Mouse (Mus musculus) hindbrain, embryonic 14.5 days (tissue): ENCODE data around the gene Mc1r. TPM values are rescaled to one million over a fixed set of nuclear protein-coding genes. Genes with fewer than 3 reads are reported as not detected.
A peak's percentile ranks its signal among the peaks of the same experiment; 100 is the strongest.
"Not testable (repeated sequence)": the region's sequence is repeated elsewhere in the genome, so short reads cannot be mapped to it uniquely, and the experiment has no call there.

Experiments
- ATAC-seq: fragments of 200-750 bp; cut with Nextera tagmentation; 2 replicates; pipeline ENCODE4 v1.8.0; 2017; ENCODE audit warnings: moderate number of reproducible peaks, mild to moderate bottlenecking, moderate TSS enrichment, moderate library complexity; ENCODE audit not compliant: low FRiP score
- DNase-seq: peaks from one replicate; pipeline ENCODE4 v3.0.0-alpha.2; 2015; ENCODE audit warnings: low spot score
- H3K27ac ChIP-seq: fragments of 300-500 bp; sonication (generic); 2 replicates; pipeline ENCODE4 v1.5.1; 2014; ENCODE audit warnings: mild to moderate bottlenecking, moderate library complexity
- H3K27me3 ChIP-seq: fragments of 300-500 bp; sonication (generic); 2 replicates; pipeline ENCODE4 v1.6.1; 2014; ENCODE audit warnings: mild to moderate bottlenecking, low read length, mixed read lengths; ENCODE audit not compliant: control insufficient read depth, insufficient read depth
- H3K36me3 ChIP-seq: fragments of 300-500 bp; sonication (generic); replicated peaks from 2 replicates; pipeline ENCODE4 v1.6.1; 2014; ENCODE audit not compliant: control insufficient read depth, insufficient read depth
- H3K4me1 ChIP-seq: fragments of 300-500 bp; sonication (generic); replicated peaks from 2 replicates; pipeline ENCODE4 v1.6.1; 2014; ENCODE audit warnings: antibody characterized with exemption, low read length, mixed read lengths; ENCODE audit not compliant: control insufficient read depth, insufficient read depth
- H3K4me2 ChIP-seq: fragments of 300-500 bp; sonication (generic); replicated peaks from 2 replicates; pipeline ENCODE4 v1.6.1; 2014; ENCODE audit warnings: mild to moderate bottlenecking, moderate library complexity
- H3K4me3 ChIP-seq: fragments of 300-500 bp; sonication (generic); replicated peaks from 2 replicates; pipeline ENCODE4 v1.5.1; 2014; ENCODE audit warnings: mild to moderate bottlenecking, low read length
- H3K9ac ChIP-seq: fragments of 300-500 bp; sonication (generic); 2 replicates; pipeline ENCODE4 v1.6.1; 2014
- H3K9me3 ChIP-seq: fragments of 300-500 bp; sonication (generic); 2 replicates; pipeline ENCODE4 v1.6.1; 2016; ENCODE audit warnings: low read length; ENCODE audit not compliant: control insufficient read depth
- WGBS: fragments of 180-500 bp; shearing (Covaris S2); extraction: QIAGEN DNeasy Blood & Tissue Kit; methylation state at CpG from one replicate; pipeline ENCODE4 v1.1.7; 2014; 5-methylcytosine and 5-hydroxymethylcytosine counted together
- polyA plus RNA-seq: library from polyadenylated mRNA; unstranded; fragments of >200 nt; fragmentation: Nextera tagmentation; extraction: Ambion mirVana; gene quantifications from 2 replicates; pipeline ENCODE4 v1.2.1, GENCODE M21; 2014

Gene Mc1r
- polyA plus RNA-seq, 1 experiment from 2014 or later: 0.21 TPM

GRCm38 (mm10) chr8:123410049-123410587 lies 3.2 kb downstream of the Mc1r start:
- Histone ChIP-seq H3K27ac (peak overlapping the region; percentile 99), H3K27me3 (no peaks in the 10 kb centered on the region), H3K36me3 (no peaks in the 10 kb centered on the region), H3K4me3 (peak overlapping the region; percentile 75), H3K4me2 (peak overlapping the region; percentile 92), H3K4me1 (peaks cover 22% of the 10 kb centered on the region), H3K9me3 (no peaks in the 10 kb centered on the region), H3K9ac (peak overlapping the region; percentile 99)
- 19% methylated on average over 8 of the region's 8 CpGs for WGBS
- DNase-seq: peak; percentile 67
- ATAC-seq: no peak

DNA sequence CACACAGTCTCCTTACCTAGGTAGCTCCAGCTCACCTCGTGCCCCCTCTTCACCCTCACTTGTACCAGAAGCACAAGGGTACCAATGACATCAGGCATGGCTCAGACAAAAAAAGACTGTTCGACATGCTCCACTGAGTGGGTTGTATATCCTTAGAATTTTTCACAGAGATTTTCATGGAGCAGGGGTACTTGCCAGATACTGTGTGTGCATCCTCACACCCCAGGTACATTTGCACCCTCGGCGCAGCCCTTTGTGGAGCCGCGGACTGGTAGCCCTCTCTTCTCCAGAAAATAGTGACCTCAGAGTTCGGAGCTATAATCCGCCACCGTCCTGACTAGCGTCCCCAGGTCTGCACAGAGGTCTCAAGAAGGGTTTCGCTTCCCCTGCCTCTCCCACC lies 3.9 kb downstream of the Mc1r start:
- Histone ChIP-seq H3K9me3 (no peaks in the 10 kb centered on the region), H3K36me3 (no peaks in the 10 kb centered on the region), H3K4me1 (peaks cover 24% of the 10 kb centered on the region), H3K27me3 (no peaks in the 10 kb centered on the region), H3K4me3 (peak overlapping the region; percentile 75), H3K9ac (peak overlapping the region; percentile 99), H3K4me2 (peak overlapping the region; percentile 92), H3K27ac (peak overlapping the region; percentile 99)
- 6% methylated on average over 11 of the region's 11 CpGs for WGBS
- 0 out of 2 replicates have a peak, but pooled peaks have one; percentile 3 for ATAC-seq
- peak; percentile 45 for DNase-seq

DNA sequence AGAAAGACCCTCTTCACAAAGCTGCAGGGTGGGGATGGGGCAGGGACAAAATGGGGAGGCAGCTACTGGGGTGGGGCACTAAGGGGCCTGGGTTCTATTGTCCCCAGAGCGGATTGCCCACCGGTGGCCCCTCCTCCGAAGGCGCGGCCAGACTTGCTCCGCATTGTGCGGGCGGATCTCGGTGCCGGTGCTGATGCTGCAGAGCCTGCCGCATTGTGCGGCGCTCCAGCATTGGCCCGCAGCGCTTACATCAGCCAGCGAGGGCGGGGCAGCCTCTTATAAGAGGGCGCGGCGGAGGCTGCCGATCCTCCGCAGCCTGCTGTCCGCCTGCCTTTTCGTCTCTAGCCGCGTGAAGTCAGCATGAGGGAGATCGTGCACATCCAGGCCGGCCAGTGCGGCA lies 4.3 kb downstream of the Mc1r start, which contains the start of gene Tubb3:
TSS of gene Tubb3 (plus strand) at position 179 of the 400 bp plus-strand sequence.
- peak within 1 kb of the TSS; percentile 92 for H3K4me2 ChIP-seq
- no peaks in the 10 kb centered on the region for H3K27me3 ChIP-seq
- H3K36me3 ChIP-seq: peaks cover under 1% of the 10 kb centered on the region; the same call in 1 of the 2 replicates
- peak within 1 kb of the TSS; percentile 99 for H3K27ac ChIP-seq
- peak within 1 kb of the TSS; percentile 75 for H3K4me3 ChIP-seq
- peak within 1 kb of the TSS; percentile 99 for H3K9ac ChIP-seq
- no peaks in the 10 kb centered on the region for H3K9me3 ChIP-seq
- under 1% methylated on average over 29 of the region's 29 CpGs for WGBS
- H3K4me1 ChIP-seq: peaks cover 29% of the 10 kb centered on the region
- DNase-seq: peak; percentile 94
- peak; percentile 93 for ATAC-seq

DNA sequence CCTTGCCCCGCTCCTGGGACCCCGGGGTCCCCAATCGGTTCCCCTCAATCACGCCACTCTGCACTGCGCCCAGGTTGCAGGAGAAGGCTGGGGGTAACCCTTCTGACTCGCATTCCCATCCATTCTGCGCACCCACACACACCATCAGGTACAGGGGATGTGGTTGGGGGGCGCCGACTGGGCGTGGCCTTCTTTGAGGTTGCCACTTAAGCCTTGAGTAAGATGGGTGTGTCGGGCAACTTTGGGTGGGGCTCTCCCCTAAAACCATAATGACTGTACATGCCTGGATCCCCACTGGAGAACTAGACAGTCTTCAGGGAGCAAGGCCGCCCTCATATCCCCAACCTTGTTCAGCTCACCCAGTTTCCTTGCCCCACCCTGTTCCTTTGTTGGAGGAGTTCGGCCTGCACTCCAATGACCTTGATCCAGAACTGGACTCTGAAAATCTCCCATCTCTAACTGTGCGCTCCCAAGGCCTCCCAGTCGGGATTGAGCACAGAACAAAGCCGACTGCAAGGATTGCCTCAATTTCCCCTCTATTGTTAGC lies 4.9 kb downstream of the Mc1r start:
- H3K4me1 ChIP-seq: peaks cover 35% of the 10 kb centered on the region
- WGBS: 2% methylated on average over 15 of the region's 16 CpGs
- ATAC-seq: peak; percentile 26

DNA sequence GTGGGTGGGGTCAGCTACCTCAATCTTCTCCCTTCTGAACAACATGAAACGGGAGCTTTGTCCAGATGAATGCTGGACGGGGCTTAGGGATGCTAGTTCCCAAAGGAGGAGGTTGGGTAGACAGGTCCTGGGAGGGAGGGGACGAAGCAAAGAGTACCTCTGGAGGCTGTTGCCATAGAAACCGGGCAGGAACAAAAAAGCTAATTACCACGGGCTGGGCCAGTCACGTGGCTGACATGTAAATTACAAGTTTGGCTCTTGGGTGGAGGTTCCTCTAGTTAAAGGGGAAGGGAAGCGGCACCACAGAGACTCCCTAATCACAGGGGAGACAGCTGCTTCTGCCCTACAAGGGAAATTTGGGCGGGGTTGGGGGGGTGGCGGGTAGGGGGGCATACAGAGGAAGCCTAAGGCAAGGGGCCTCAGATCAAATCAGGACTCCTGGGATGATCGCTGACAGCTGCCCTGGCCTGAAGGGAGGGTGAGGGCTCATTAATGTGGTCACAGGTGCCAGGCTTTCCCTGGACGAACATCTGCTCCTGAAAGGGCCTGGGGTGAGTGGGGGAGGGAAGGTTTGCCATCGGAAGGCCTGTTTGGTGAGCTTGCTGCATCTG lies 5.8 kb downstream of the Mc1r start:
- H3K4me3 ChIP-seq: peak overlapping the region; percentile 75
- no peaks in the 10 kb centered on the region for H3K27me3 ChIP-seq
- no peaks in the 10 kb centered on the region for H3K9me3 ChIP-seq
- H3K27ac ChIP-seq: peak overlapping the region; percentile 99
- peaks cover 42% of the 10 kb centered on the region for H3K4me1 ChIP-seq
- peak; percentile 75 for DNase-seq
- under 1% methylated on average over 12 of the region's 12 CpGs for WGBS
- H3K4me2 ChIP-seq: peak overlapping the region; percentile 92
- peak overlapping the region; percentile 99 for H3K9ac ChIP-seq
- peak; percentile 4; the same call in 1 of the 2 replicates for ATAC-seq
- peaks cover 14% of the 10 kb centered on the region for H3K36me3 ChIP-seq

More for the DNA sequence above, 4.9 kb downstream of the Mc1r start:
- peaks cover 6% of the 10 kb centered on the region; the same call in 1 of the 2 replicates for H3K36me3 ChIP-seq
- H3K9me3 ChIP-seq: no peaks in the 10 kb centered on the region
- H3K4me3 ChIP-seq: peak overlapping the region; percentile 75
- DNase-seq: peak; percentile 46
- H3K4me2 ChIP-seq: peak overlapping the region; percentile 92
- H3K27me3 ChIP-seq: no peaks in the 10 kb centered on the region
- peak overlapping the region; percentile 99 for H3K27ac ChIP-seq
- peak overlapping the region; percentile 99 for H3K9ac ChIP-seq

DNA sequence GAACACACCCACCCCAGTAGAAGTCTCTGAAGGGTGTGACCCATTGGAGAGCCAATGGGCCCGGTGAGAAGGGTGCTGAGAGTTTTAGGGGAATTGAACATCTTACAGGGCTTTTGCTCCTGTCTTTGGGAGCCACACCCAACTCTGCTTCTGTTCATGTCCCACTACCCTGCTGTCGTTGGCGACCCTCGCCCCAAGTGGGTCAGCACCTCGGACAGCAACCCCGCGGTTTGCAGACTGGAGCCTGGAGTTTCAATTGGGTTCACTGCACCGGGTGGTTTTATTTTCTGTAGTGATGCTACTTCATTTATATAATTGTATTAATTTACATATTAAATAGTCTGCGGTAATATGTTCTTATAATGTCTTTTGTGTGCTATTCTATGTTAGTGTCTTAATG lies 7.3 kb downstream of the Mc1r start:
- H3K4me2 ChIP-seq: peak overlapping the region; percentile 92
- H3K4me3 ChIP-seq: peak overlapping the region; percentile 75
- peaks cover 39% of the 10 kb centered on the region for H3K4me1 ChIP-seq
- H3K9me3 ChIP-seq: no peaks in the 10 kb centered on the region
- ATAC-seq (no peak), DNase-seq (no peak)
- 11% methylated on average over 9 of the region's 9 CpGs for WGBS
- H3K27ac ChIP-seq: peak overlapping the region; percentile 99
- no peaks in the 10 kb centered on the region for H3K27me3 ChIP-seq
- peaks cover 30% of the 10 kb centered on the region for H3K36me3 ChIP-seq
- H3K9ac ChIP-seq: peak overlapping the region; percentile 99

DNA sequence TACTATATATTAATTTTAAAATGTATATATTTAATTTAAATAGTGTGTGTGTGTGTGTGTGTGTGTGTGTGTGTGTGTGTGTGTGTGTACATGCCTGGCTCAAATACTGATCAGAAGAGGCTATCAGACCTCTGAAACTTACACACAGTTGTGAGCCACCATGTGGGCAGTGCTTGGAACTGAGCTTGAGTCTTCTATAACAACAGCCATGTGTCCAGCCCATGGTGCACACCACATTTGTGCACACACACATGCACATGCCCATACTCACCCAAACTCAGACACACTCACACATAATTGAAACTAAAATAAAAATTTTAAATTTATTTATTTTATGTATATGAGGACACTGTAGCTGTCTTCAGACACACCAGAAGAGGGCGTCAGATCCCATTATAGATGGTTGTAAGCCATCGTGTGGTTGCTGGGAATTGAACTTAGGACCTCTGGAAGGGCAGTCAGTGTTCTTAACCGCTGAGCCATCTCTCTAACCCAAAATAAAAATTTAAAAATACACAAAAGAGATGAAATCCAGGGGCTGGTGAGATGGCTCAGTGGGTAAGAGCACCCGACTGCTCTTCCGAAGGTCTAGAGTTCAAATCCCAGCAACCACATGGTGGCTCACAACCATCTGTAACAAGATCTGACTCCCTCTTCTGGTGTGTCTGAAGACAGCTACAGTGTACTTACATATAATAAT lies 8.2 kb downstream of the Mc1r start:
- WGBS: 79% methylated on average over 5 of the region's 5 CpGs

GRCm38 (mm10) chr8:123415967-123416943 lies 9.3 kb downstream of the Mc1r start:
- Histone ChIP-seq H3K9ac (no peak overlapping the region; the same call in 1 of the 2 replicates), H3K27ac (no peak overlapping the region), H3K36me3 (peaks cover 50% of the 10 kb centered on the region), H3K27me3 (no peaks in the 10 kb centered on the region), H3K9me3 (no peaks in the 10 kb centered on the region), H3K4me1 (peaks cover 29% of the 10 kb centered on the region), H3K4me3 (peak overlapping the region; percentile 75; the same call in 1 of the 2 replicates), H3K4me2 (peak overlapping the region; percentile 92)
- DNase-seq (peak; percentile 36), ATAC-seq (no peak)
- WGBS: 80% methylated on average over 8 of the region's 8 CpGs

More for the DNA sequence above, 8.2 kb downstream of the Mc1r start:
- not testable (repeated sequence) for H3K9me3 ChIP-seq, ATAC-seq, H3K27me3 ChIP-seq, H3K27ac ChIP-seq, DNase-seq
- Histone ChIP-seq H3K4me1 (peaks cover 30% of the 10 kb centered on the region), H3K9ac (peak overlapping the region; percentile 99; the same call in 1 of the 2 replicates), H3K4me2 (peak overlapping the region; percentile 92), H3K4me3 (peak overlapping the region; percentile 75), H3K36me3 (peaks cover 39% of the 10 kb centered on the region)
